Mouse (Mus musculus) neural tube, embryonic 15.5 days (tissue): ENCODE data around the gene Kxd1. TPM values are rescaled to one million over a fixed set of nuclear protein-coding genes. Genes with fewer than 3 reads are reported as not detected.
A peak's percentile ranks its signal among the peaks of the same experiment; 100 is the strongest.
"Not testable (repeated sequence)": the region's sequence is repeated elsewhere in the genome, so short reads cannot be mapped to it uniquely, and the experiment has no call there.

Experiments
- ATAC-seq: fragments of 200-750 bp; cut with Nextera tagmentation; 2 replicates; pipeline ENCODE4 v1.8.0; 2017; ENCODE audit warnings: mild to moderate bottlenecking, moderate TSS enrichment, moderate library complexity; ENCODE audit not compliant: low FRiP score
- H3K27ac ChIP-seq: fragments of 300-500 bp; sonication (generic); replicated peaks from 2 replicates; pipeline ENCODE4 v1.5.1; 2015; ENCODE audit warnings: mild to moderate bottlenecking, inconsistent platforms
- H3K27me3 ChIP-seq: fragments of 300-500 bp; sonication (generic); replicated peaks from 2 replicates; pipeline ENCODE4 v1.6.1; 2015; ENCODE audit warnings: inconsistent platforms
- H3K36me3 ChIP-seq: fragments of 300-500 bp; sonication (generic); 2 replicates; pipeline ENCODE4 v1.6.1; 2015; ENCODE audit warnings: inconsistent platforms
- H3K4me1 ChIP-seq: fragments of 300-500 bp; sonication (generic); 2 replicates; pipeline ENCODE4 v1.6.1; 2015; ENCODE audit warnings: inconsistent platforms
- H3K4me2 ChIP-seq: fragments of 300-500 bp; sonication (generic); 2 replicates; pipeline ENCODE4 v1.6.1; 2015; ENCODE audit warnings: inconsistent platforms, mild to moderate bottlenecking, moderate library complexity
- H3K4me3 ChIP-seq: fragments of 300-500 bp; sonication (generic); replicated peaks from 2 replicates; pipeline ENCODE4 v1.5.1; 2015; ENCODE audit warnings: mild to moderate bottlenecking, inconsistent platforms
- H3K9ac ChIP-seq: fragments of 300-500 bp; sonication (generic); replicated peaks from 2 replicates; pipeline ENCODE4 v1.6.1; 2015; ENCODE audit warnings: mild to moderate bottlenecking, inconsistent platforms
- H3K9me3 ChIP-seq: fragments of 300-500 bp; sonication (generic); replicated peaks from 2 replicates; pipeline ENCODE4 v1.6.1; 2016; ENCODE audit warnings: inconsistent platforms
- WGBS: fragments of 180-500 bp; shearing (Covaris S2); methylation state at CpG from one replicate; pipeline ENCODE4 v1.1.7; 2015; ENCODE audit warnings: mixed read lengths; 5-methylcytosine and 5-hydroxymethylcytosine counted together
- polyA plus RNA-seq: library from polyadenylated mRNA; unstranded; fragments of >200 nt; fragmentation: Nextera tagmentation; extraction: Ambion mirVana; gene quantifications from 2 replicates; pipeline ENCODE4 v1.2.1, GENCODE M21; 2015

Kxd1 gene
- polyA plus RNA-seq, 1 experiment from 2014 or later = 44.4 TPM

- no peak overlapping the region for H3K9ac ChIP-seq
- no peak overlapping the region for H3K4me2 ChIP-seq
- 95% methylated on average over 2 of the region's 2 CpGs for WGBS
- no peak for ATAC-seq
- H3K9me3 ChIP-seq = no peaks in the 10 kb centered on the region
- H3K27me3 ChIP-seq = no peaks in the 10 kb centered on the region
- peaks cover 36% of the 10 kb centered on the region for H3K36me3 ChIP-seq
- peaks cover 23% of the 10 kb centered on the region for H3K4me1 ChIP-seq
- H3K27ac ChIP-seq = no peak overlapping the region
- H3K4me3 ChIP-seq = no peak overlapping the region
These were observed 16.0 kb downstream of the Kxd1 start for GRCm38 (mm10) chr8:70511770-70512169.

GRCm38 (mm10) chr8:70511174-70511573 is 16.6 kb downstream of the Kxd1 start:
- Histone ChIP-seq H3K4me2 (peak overlapping the region; percentile 98), H3K4me3 (peak overlapping the region; percentile 94), H3K27ac (peak overlapping the region; percentile 97), H3K36me3 (peaks cover 30% of the 10 kb centered on the region), H3K9ac (peak overlapping the region; percentile 95), H3K4me1 (peaks cover 23% of the 10 kb centered on the region)
- WGBS = 83% methylated on average over 6 of the region's 6 CpGs
- H3K27me3 ChIP-seq, ATAC-seq, H3K9me3 ChIP-seq: not testable (repeated sequence)

GRCm38 (mm10) chr8:70510228-70510915 is 17.4 kb downstream of the Kxd1 start, which contains the start of gene Uba52:
Gene Uba52, minus strand, starts transcription at chr8:70510801.
- 1% methylated on average over 74 of the region's 74 CpGs for WGBS
- H3K4me3 ChIP-seq = peak within 1 kb of the TSS; percentile 94
- H3K36me3 ChIP-seq = peaks cover 30% of the 10 kb centered on the region
- no peaks in the 10 kb centered on the region for H3K27me3 ChIP-seq
- H3K9me3 ChIP-seq = no peaks in the 10 kb centered on the region
- H3K4me2 ChIP-seq = peak within 1 kb of the TSS; percentile 98
- H3K4me1 ChIP-seq = peaks cover 31% of the 10 kb centered on the region
- ATAC-seq = peak; percentile 87
- H3K9ac ChIP-seq = peak within 1 kb of the TSS; percentile 95
- H3K27ac ChIP-seq = peak within 1 kb of the TSS; percentile 97

GRCm38 (mm10) chr8:70509281-70509952 is 18.3 kb downstream of the Kxd1 start:
- H3K9me3 ChIP-seq = no peaks in the 10 kb centered on the region
- WGBS = 15% methylated on average over 25 of the region's 25 CpGs
- H3K36me3 ChIP-seq = peaks cover 29% of the 10 kb centered on the region
- ATAC-seq = no peak
- peak overlapping the region; percentile 95 for H3K9ac ChIP-seq
- H3K4me2 ChIP-seq = peak overlapping the region; percentile 98
- H3K27me3 ChIP-seq = no peaks in the 10 kb centered on the region
- peak overlapping the region; percentile 97; the same call in 1 of the 2 replicates for H3K27ac ChIP-seq
- peak overlapping the region; percentile 94 for H3K4me3 ChIP-seq
- H3K4me1 ChIP-seq = peaks cover 41% of the 10 kb centered on the region

DNA sequence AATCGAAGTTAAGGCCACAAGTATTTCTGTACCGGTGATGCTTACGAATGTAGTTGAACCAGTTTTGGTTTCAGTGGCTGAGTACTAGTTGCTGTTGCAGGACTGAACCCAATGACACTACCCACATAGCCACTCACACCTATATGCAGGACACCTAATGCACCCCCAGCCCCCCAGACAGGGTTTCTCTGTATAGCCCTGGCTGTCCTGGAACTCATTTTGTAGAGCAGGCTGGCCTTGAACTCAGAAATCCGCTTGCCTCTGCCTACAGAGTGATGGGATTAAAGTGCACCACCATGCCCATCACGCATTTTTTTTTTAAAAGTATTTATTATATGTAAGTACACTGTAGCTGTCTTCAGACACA is 20.7 kb downstream of the Kxd1 start:
- Histone ChIP-seq H3K9me3 (no peaks in the 10 kb centered on the region), H3K27ac (peak overlapping the region; percentile 96; the same call in 1 of the 2 replicates), H3K4me3 (peak overlapping the region; percentile 70), H3K4me2 (peak overlapping the region; percentile 90; the same call in 1 of the 2 replicates), H3K9ac (no peak overlapping the region; the same call in 1 of the 2 replicates), H3K36me3 (peaks cover 22% of the 10 kb centered on the region), H3K27me3 (peaks cover 18% of the 10 kb centered on the region), H3K4me1 (peaks cover 65% of the 10 kb centered on the region)
- no peak for ATAC-seq
- WGBS = 64% methylated on average over 5 of the region's 5 CpGs

DNA sequence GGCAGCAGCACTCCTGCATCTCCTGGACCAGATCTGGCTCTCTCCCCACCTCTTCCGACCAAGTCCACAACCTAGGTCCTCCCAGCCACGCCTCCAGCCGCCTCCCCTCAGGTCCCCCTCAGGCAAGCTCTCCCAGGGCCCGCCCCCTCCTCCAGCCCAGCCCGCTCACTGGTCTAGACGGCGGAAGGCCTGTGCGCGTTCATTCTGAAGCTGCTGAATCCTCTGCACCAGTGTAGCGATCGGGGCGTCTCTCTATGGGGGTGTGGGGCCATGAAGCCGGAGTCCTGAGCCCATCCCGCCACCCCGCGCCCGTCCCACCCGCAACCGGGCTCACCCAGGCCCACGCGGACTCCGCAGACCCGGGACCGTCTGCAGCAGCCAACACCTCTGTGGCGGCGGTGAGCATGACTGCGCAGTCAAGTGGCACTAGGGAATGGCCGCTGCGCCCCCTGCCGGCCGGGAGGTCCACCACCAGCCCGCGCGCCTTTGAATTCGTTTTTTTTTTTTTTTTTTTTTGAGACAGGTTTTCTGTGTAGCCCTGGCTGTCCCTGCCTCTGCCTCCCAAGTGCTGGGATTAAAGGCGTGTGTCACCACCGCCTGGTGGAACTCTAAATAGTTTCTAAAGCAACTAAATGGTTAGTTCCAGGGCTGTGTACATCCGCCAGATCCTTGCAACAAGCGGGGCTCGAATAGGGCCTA is 21.3 kb downstream of the Kxd1 start, which contains the start of gene Rex1bd:
Gene Rex1bd, minus strand, starts transcription at position 425 of the 699 bp plus-strand sequence.
- WGBS = 2% methylated on average over 40 of the region's 40 CpGs
- peak; percentile 86 for ATAC-seq

DNA sequence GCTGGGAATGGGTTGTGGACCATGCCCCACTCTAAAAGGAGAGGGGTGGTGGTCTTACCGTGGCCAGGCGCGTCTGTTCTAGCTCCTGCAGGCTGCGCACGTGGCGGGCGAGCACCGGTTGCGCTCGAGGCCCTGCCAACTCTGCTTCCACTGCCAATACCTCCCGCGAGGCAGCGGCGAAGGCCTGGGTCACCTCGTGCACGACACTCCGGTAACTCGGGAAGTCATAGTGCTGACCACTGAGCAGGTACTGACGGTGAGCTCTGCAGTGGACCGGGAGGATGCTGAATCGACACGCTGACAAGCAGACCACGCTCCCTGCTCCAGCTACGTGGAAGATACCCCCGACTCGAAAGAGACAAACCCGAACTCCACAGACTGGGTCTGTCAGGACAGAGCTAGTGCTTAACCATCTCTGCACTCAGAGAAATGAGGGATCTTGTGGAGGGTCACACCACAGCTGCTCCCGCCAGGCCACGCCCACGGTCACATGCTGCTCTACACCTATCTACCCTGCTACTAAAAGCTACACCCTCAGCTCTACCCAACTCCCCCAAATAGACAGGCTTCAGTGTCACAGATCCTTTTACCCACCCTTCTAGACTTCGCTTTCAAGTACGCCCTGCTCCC is 21.9 kb downstream of the Kxd1 start:
- Histone ChIP-seq H3K9ac (peak overlapping the region; percentile 87), H3K27me3 (peaks cover 30% of the 10 kb centered on the region), H3K36me3 (peaks cover 22% of the 10 kb centered on the region), H3K4me3 (peak overlapping the region; percentile 70), H3K27ac (peak overlapping the region; percentile 96), H3K9me3 (no peaks in the 10 kb centered on the region), H3K4me1 (peaks cover 72% of the 10 kb centered on the region), H3K4me2 (peak overlapping the region; percentile 90)
- peak; percentile 19 for ATAC-seq
- 38% methylated on average over 32 of the region's 32 CpGs for WGBS

More for the DNA sequence above, 21.3 kb downstream of the Kxd1 start, which contains the start of gene Rex1bd:
- peak within 1 kb of the TSS; percentile 90 for H3K4me2 ChIP-seq
- peaks cover 22% of the 10 kb centered on the region for H3K36me3 ChIP-seq
- H3K4me1 ChIP-seq = peaks cover 70% of the 10 kb centered on the region
- peaks cover 23% of the 10 kb centered on the region for H3K27me3 ChIP-seq
- peak within 1 kb of the TSS; percentile 70 for H3K4me3 ChIP-seq
- H3K9me3 ChIP-seq = no peaks in the 10 kb centered on the region
- peak within 1 kb of the TSS; percentile 87 for H3K9ac ChIP-seq
- peak within 1 kb of the TSS; percentile 96 for H3K27ac ChIP-seq

- H3K4me3 ChIP-seq = 0 out of 2 replicates have a peak overlapping the region, but pooled peaks have one; percentile 4
- H3K27me3 ChIP-seq = peaks cover 39% of the 10 kb centered on the region
- peak overlapping the region; percentile 90 for H3K4me2 ChIP-seq
- 0 out of 2 replicates have a peak overlapping the region, but pooled peaks have one; percentile 87 for H3K9ac ChIP-seq
- H3K27ac ChIP-seq = peak overlapping the region; percentile 58
- peaks cover 76% of the 10 kb centered on the region for H3K4me1 ChIP-seq
- H3K9me3 ChIP-seq = no peaks in the 10 kb centered on the region
- no peak for ATAC-seq
- H3K36me3 ChIP-seq = peaks cover 22% of the 10 kb centered on the region
- WGBS = 73% methylated on average over 3 of the region's 3 CpGs
These were observed 22.9 kb downstream of the Kxd1 start for GRCm38 (mm10) chr8:70504851-70505250.

GRCm38 (mm10) chr8:70504291-70504716 is 23.5 kb downstream of the Kxd1 start:
- no peak for ATAC-seq
- peaks cover 72% of the 10 kb centered on the region for H3K4me1 ChIP-seq
- H3K9ac ChIP-seq = 0 out of 2 replicates have a peak overlapping the region, but pooled peaks have one; percentile 87
- peak overlapping the region; percentile 90 for H3K4me2 ChIP-seq
- peak overlapping the region; percentile 58 for H3K27ac ChIP-seq
- 31% methylated on average over 16 of the region's 16 CpGs for WGBS
- H3K27me3 ChIP-seq = peaks cover 44% of the 10 kb centered on the region
- H3K4me3 ChIP-seq = no peak overlapping the region
- H3K36me3 ChIP-seq = peaks cover 22% of the 10 kb centered on the region
- H3K9me3 ChIP-seq = no peaks in the 10 kb centered on the region

GRCm38 (mm10) chr8:70503062-70503750 is 24.6 kb downstream of the Kxd1 start:
- H3K27me3 ChIP-seq = peaks cover 55% of the 10 kb centered on the region
- no peak for ATAC-seq
- peaks cover 15% of the 10 kb centered on the region for H3K36me3 ChIP-seq
- H3K4me3 ChIP-seq = peak overlapping the region; percentile 10; the same call in 1 of the 2 replicates
- H3K9me3 ChIP-seq = no peaks in the 10 kb centered on the region
- H3K4me2 ChIP-seq = peak overlapping the region; percentile 19; the same call in 1 of the 2 replicates
- no peak overlapping the region for H3K27ac ChIP-seq
- 12% methylated on average over 46 of the region's 46 CpGs for WGBS
- peaks cover 62% of the 10 kb centered on the region for H3K4me1 ChIP-seq
- no peak overlapping the region for H3K9ac ChIP-seq
